Mouse (Mus musculus): ENCODE data around the gene Erv3. TPM values are rescaled to one million over a fixed set of nuclear protein-coding genes. Genes with fewer than 3 reads are reported as not detected.
A peak's percentile ranks its signal among the peaks of the same experiment; 100 is the strongest.

The Erv3 gene
- not detected for total RNA-seq (2022)

DNA sequence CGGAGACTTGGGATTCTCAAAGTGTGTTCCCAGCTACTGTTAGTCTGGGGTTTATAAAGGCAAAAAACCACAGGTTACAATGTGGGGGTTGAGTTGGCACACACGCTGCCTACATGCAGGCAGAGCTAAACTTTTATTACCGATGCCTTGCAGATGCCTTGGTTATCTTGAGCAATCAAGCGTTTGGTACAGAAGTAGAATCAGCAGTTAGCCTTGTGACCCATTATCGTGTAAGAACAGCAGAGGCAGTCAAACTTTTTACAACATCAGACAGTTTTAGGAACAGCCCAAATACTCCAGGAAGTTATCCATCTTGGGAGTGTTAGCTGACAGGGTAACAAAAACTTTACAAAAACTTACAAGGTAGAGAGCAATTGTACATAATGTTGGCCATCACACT lies at the start of gene Erv3:
TSS of gene Erv3 (minus strand) at position 27 of the 400 bp plus-strand sequence.
- no peak for DNase-seq

DNA sequence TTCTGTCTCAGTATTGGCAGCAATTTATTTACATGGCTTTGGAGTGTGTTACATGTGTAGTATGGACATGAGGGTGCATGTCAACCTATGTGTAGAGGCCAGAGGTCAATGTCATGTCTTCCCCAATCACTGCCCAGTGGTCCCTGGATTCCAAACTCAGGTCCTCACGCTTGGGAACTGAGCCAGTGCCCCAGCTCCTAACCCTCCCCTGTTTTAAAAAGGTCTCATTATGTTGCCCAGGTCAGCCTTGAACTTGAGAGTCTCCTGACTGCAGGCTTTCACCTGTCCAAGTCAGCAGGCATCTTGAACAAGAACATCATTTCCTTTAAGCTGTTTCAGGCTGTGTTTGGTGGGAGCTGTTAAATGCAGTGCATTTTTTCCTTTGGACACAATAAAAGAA lies 49.4 kb upstream of the Erv3 start:
- DNase-seq, result no peak

DNA sequence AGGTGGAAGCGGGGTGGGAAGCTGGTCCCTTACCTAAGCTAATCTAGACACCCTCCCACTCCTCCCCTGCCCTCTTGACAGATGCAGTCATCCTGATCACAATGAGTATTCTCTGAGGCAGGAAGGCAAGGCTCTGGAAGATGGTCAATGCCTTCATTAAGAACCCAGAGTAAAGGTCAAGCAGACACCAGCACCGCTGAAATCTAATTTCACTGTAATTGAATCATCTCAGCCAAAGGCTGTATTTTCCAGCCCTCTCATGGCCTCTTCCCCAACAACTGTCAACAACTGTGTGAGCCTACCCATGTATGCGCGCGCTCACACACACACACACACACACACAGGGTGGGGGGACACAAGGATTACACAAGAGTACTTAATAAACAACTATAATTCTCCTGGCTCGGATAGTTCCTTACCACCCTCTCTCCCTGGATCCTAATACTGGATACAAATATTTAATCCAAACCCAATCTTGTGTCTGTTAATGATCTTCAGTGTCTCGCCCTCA lies 48.9 kb upstream of the Erv3 start:
- no peak for DNase-seq

DNA sequence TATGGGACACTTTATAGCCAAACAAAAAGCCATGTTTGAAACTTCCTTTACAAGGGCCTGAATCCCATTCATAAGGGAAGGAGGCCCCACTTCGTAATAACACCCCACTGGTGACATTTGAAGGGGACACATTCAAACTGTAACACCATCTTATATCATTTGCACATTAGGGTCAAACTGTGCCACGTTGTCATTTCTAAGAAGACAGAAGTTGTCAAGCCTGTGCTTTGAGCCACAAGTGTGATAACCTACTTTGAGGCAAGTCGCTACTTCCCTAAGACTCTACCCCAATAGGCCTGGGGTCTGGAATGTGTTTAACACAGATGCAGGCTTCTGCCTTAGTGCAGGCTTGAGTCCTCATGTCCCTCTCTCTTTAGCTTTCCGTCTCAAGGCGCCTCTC lies 47.8 kb upstream of the Erv3 start:
- no peak for DNase-seq

DNA sequence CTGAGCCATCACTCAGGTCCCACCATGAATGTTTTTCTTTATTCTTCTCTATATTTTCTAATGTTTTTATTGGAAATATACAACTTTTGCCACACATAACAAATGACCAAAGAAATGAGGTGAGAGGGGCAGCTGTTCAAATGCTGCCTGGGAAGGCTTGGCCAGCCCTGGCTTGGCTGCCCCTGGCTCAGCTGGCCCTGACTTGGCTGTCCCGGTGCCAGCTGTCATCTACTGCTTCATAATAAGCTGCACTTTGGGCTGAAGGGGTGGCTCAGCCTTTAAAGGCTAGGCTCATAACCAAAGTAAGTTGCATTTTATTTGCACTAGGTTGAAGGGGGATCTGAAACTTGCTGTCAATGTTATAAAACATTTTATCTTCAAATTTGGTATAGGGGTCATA lies 47.3 kb upstream of the Erv3 start:
- DNase-seq, result peak; percentile 33

DNA sequence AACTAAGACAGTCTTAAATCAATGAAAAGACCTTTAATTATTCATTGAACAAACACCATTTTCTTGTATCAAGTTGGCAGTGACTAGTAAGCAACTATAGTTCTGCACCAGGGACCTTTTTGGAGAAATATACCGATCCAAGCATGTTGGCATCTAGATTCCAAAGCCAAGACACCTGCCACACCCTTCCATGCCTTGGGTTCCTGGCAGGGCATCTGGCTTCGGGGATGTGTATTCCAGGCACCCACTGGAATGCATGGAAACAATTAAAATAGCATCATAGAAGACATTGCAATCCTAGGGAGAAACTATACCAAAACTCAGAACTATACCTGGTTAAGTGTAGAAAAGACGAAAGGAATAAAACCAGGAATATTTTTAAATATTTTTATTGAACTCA lies 46.7 kb upstream of the Erv3 start:
- DNase-seq, result no peak

DNA sequence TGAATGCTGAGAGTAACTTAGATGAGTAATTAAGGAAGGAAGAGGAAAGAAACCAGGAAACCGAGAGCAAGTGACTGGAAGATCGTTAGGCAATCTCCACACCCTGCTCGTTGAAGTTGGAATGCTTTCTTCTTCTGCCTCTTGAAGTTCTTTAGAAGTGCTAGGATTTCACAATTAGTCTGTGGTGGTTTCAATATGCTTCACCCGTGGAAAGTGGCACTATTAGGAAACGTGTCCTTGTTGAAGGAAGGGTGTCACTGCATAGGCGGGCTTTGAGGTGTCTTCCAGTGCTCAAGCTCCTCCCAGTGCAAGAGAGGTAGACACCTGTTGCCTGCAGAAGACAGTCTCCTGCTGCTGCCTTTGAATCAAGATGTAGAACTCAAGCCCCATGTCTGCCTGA lies 46.2 kb upstream of the Erv3 start:
- no peak for DNase-seq

DNA sequence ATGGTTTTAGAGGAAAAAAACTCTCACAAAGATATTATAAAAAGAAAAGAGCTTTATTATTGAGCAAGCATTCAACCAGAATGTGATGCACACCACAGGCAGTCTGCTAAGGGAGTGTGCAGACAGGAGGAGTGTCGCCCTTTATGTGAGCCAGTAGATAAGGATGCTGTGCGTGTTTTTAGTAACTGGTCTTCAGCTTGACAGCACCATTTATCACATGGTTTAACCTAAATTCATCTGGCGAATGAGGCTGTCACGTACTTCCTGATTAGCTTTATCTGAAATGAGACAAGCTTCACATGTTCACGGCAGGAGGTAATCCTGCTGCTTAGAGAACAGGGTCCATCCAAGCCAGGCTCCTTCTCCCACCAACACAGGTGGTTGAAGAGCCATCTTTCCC lies 45.5 kb upstream of the Erv3 start:
- no peak for DNase-seq

DNA sequence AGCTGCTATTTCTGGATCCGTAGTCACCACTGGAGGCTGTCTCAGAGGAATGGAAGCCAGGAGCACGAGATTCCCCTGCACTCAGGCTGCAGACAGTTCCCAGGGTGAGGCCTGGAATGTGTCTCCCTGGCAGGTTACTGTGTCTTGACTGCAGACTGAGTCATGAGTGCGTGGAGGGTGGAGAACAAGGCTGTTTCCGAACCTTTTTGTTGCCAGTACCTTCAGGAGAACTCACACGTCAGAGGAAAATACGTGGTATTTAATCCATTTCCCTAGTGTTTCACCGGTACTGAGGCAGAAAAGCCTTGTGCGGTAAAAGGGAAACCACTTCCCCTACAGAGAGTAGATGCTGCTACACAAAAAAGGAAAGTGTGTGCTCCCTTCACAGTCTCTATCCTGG lies 43.3 kb upstream of the Erv3 start:
- DNase-seq, result no peak

DNA sequence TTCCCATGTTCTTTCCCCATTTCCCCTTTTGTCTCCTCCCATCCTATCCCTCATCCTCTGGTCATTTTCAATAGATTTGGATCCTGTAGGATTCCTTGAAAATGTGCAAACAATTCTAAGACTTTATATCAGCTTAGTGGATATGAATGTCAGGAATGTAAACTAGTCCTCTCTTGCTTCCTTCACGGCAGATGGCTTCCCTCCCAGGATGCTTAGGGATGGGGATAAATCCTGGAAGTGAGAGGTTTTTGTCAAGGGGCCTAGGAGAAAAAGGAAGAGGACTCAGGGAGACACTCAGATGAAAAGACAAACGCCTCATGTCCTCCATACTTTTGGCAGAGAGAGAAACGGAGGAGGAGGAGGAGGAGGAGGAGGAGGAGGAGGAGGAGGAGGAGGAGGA lies 42.9 kb upstream of the Erv3 start:
- DNase-seq, result no peak

DNA sequence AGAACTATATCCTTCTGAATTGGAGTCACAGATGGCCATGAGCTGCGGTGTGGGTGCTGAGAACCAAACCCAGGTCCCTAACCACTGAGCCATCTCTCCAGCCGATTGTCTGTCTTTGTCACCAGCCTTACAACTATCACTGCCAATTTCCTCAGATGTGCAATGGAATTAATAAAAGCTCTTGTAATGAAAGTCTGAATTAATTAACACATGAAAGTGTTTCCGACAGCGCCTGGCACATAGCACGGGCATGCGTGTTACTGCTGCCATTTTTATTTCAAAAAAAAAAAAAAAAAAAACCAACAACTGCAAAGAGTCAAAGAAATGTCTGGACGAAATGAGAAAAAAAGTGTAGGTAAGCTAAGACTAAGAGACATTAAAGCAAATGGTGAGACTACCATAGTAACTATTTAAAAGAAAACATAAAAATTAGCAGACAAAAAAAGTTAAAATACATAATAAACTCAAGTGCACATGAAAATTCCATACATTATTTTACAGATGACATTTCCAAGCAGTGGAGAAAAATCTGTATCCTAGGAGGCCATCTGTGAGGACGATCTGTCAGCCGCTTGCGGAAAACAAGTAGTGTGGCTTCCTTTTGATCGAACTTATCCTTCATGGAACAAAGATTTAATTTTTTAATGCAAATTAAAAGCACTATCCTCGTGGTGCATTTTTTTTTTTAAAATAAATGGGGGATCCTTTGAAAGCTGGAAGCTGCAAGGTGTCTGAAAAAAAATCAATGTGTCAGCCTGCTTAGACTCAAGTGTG lies 38.0 kb upstream of the Erv3 start:
- no peak for DNase-seq

DNA sequence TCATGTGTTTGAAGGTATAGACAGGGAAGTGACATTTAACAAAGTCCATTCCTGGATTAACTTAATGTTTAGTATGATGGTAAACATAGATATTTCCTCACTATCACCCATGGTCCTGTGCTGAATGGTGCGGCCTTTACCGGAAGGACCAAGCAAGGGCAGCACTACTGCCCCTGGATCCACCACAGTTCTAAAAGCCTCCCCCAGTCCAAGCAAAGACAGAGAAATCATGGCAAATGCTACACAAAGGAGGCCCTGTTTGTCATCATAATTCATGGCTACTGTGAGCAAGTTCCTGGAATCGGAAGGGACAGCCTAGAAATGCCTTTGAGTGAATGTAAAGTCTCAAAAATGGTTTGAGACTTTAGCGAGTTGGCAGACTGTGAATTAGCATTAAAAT lies 36.5 kb upstream of the Erv3 start:
- DNase-seq, result no peak

DNA sequence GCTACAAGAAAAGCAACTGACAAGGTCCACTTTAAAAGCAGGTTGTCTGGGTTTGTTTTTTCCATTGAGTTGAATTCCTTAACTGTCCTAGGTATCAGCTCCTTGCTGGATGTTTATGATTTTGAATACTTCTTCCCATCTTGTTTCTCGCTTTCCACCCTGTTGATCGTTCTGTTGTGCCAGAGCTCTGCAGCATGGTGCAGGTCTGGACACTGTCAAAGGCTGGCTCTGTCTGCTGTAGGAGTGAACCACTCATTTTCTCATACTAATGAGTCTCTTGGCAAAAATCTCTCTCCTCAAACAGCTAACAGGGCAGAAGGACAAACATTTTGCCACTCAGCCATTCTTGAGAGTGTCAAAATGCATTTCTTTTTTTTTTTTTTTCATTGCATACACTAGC lies 35.6 kb upstream of the Erv3 start:
- no peak for DNase-seq

DNA sequence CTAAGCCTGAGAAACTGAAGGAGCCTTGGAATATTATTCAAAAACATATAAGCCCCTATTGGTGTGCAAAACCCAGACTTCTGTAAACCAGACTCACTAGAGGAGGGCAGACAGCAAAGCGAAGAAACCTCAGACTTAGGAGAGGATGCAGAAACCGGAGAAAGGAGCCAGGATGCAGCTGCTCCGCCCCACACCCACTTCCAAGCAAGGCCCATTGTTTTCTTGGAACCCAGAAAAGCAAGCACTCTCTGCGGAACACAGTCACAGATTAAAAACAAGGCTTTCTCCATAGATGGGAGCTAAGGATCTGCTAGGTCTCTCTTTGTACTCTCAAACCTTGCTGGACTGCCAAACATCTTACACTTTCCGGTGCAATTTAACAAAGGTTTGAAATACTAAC lies 33.0 kb upstream of the Erv3 start:
- DNase-seq, result no peak

DNA sequence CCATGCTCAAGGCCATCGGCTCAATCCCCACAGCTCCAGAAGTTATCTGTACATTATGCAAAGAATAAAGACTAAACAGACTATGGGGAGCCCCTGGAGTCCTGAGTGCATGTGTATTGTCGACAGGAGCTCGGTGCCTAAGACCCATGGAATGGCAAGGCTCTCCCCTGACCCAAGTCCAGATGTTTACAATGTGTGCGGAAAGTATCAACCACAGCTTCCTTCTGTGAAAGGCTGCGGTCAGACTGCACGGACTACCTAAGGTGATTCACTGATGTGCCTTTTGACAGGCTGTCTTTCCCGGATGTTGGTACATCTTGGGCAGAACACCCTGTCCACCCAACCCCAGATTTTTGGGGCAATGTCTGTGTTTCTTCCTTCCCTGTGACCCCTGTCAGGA lies 28.7 kb upstream of the Erv3 start:
- DNase-seq, result no peak

DNA sequence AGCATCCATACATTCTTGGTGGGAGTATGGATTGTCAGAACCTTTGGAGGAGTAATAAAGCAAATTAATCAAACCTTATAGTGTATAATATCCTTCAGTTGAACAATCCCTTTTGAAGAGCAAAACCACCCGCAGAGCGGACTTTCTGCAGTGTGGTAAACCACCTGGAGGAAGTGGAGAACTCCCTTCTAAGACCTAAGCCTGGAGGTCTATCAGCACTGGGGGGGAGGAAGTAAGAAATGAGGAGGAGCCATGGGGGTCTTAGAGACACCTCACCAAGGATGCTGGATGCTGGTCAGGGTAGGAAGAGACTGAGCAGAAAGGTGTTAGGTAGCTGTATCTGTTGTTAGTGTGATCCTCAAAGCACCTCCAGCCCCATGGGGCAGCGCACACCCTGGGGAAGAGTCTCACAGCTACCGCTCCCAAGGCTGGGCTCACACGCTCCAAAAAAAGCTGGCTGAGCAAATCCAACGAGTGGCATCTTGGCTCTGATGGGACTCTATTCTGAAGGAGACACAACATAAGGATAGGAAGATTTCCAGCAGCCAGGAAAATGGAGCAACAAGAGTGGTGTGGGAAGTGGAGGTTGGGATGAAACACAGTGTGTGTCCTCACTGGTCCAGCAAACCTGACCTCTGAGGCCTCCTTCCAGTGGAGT lies 27.1 kb upstream of the Erv3 start:
- no peak for DNase-seq

DNA sequence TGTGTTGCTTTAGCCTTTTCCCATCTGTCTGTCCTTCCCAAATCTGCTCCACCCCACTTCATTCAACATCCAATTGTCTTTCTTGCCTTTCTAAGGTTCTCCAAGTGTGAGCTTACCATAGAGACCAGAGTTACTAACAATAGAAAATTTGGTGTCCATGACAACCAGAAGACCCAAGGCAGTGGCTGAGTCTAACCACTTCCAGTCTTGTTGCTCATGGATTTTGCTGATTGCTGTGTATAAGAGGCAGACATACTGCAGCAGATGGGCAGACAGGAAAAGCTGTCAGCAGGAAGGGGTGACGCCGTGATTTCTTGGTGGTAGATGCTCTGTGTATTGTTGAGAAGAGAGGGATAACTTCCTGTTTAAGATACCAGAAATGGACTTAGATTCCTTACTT lies 23.6 kb upstream of the Erv3 start:
- DNase-seq, result no peak

DNA sequence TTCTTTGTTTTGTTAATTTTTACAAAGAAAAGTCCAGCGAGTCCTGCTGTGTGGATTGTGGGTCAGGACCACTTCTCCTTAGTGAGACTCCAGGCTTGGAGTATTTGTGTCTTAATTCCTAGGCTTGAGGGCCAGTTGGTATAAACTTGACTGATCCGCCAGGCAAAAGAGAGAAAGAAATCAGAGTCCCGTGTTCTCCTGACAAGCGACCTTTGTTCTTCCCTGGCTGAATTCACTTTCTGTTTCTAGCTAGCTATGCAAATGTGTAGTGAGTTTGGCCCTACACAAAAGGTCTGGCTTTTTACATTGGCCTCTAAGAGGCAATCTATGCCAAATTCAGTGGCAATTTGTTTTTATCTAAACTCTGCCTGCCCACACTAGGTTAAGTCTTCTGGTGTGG lies 22.2 kb upstream of the Erv3 start:
- DNase-seq, result no peak

DNA sequence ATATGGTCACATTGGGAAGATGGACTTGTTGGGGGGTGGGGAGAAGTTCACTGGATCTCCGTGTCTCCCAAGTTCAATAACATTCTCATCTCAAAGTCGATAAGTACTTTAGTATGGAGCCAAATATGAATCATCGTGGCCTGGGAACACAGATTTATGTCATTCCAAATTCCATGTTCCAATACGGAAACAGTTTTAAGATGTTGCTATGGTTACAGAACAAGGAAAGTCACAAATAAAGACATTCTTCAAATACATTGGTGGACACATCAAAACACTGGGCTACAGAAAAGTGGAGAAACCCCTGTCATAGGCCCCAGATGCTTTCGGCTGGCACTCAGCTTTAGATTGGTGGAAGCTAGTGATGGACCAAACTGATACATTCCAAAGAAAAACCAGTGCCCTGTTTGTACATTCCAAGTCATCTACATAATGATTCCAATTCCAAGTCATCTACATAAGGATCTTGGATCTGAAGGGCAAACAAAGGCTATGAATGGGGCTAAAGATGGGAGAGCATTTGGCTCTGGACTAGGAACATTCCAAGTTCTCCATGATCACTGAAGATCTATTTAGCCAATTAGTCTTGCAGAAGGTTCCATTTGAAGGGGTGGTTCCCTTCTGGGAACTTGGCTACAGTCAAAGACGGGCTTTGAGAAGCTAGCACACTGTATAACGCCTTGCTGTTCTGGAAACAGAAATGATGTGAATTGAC lies 17.2 kb upstream of the Erv3 start:
- no peak for DNase-seq

DNA sequence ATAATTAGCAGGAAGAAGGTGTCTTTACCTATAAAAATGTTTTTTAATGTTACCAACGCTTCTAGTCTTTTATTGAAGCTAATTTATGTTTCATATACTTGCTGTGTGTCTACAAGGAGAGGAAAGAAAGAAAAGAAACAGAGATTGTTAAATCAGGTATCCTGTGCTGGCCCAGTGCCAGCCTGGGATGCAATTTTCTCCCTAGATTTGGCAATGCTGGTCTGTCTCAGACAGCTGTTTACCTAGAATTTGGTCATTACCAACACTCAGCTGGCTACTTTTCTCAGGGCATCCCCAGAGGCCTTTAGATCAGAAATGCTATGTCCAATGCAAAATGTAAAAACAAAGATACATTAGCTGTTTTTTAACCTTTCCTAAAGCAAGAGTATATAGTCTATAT lies 13.8 kb upstream of the Erv3 start:
- DNase-seq, result no peak

DNA sequence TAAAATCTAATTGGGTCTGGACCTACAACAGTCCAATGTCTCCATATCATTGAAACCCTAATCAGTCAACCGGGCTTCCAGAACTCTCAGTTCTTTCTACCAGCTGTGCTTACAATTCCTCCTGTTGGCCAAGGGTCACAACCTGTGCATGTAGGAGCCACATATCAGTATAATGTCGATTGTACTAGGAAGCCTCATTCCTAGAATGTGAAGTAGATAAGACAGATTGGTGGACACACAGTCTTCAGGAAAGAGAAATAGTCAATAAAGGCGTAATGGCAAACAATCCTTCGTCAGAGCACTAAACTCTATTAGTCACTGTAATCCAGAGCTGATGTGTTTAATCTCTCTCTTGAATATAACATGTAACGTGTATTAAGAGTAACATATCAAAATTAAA lies 9.4 kb upstream of the Erv3 start:
- no peak for DNase-seq

DNA sequence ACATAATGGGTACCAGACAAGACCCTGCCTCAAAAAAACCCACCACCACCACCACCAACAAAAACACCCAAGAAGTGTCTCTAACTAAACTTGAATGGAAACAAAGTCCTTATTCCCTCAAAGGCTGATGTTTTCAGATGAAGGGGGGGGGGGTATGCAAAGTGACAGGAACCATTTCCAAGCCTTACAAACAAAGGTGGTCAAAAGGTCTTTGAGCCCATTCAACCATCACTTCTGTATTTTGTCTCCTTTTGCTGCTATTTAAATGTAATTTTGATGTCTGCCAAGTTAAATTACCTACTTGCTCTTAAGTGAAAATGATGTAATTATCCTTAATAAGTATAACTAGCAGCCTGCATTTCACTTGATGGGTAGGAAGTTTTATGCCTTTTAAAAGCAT lies 7.1 kb upstream of the Erv3 start:
- no peak for DNase-seq

DNA sequence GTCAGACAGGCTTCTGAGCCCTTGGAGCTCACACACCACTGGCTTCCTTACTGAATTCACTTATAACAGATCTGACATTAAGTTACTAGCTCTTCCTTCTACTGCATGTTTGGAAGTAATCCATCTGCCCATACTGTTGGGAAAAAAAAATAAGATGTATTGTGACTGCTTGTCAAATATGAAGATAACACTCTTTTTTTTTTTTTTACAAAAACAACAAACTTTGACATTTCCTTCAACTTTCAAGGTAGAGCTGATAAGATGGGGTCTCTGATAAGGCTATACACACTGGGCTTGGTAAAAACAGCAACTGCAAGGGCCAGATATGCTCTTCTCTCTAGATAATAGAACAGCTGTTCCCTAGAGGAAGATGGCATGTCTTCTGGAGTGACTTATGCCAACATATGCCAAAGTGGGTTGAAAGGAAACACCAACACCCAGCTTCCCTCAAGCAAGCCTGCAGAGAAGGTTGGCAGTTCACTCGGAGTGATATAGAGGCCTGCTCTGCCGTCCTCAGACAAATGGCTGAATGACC lies 4.8 kb upstream of the Erv3 start:
- no peak for DNase-seq

All from adrenal gland, adult 8-10 months (tissue).